Mouse (Mus musculus) right cerebral cortex, postnatal 36 days (tissue): ENCODE data around the gene Amotl1.
A peak's percentile ranks its signal among the peaks of the same experiment; 100 is the strongest.

Experiments
- DNase-seq, 2 experiments: peaks; one replicate each; pipeline ENCODE4 v3.0.0; 2022; ENCODE audit warnings: low spot score in 2 of 2, mixed read lengths in 1 of 2

The Amotl1 gene

DNA sequence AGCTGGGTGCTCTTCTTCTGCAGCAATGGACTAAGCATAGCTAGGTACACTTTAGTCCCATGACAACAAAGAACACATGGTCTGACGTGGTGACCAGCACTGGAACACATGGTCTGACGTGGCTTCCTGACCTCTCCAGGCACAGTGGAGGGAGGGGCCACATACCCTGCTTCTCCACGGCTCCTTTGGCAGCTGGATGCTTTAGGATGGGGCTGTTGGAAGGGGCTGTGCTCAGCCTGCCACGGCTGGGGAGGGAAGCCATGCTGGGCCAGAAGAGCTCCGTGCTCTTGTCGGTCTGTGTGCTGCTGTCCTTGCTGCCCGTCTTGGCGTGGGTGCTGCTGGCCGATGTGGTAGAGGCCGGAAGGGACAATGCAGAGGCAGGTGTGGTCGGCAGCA lies 96.5 kb downstream of the Amotl1 start:
- DNase-seq: no peak

DNA sequence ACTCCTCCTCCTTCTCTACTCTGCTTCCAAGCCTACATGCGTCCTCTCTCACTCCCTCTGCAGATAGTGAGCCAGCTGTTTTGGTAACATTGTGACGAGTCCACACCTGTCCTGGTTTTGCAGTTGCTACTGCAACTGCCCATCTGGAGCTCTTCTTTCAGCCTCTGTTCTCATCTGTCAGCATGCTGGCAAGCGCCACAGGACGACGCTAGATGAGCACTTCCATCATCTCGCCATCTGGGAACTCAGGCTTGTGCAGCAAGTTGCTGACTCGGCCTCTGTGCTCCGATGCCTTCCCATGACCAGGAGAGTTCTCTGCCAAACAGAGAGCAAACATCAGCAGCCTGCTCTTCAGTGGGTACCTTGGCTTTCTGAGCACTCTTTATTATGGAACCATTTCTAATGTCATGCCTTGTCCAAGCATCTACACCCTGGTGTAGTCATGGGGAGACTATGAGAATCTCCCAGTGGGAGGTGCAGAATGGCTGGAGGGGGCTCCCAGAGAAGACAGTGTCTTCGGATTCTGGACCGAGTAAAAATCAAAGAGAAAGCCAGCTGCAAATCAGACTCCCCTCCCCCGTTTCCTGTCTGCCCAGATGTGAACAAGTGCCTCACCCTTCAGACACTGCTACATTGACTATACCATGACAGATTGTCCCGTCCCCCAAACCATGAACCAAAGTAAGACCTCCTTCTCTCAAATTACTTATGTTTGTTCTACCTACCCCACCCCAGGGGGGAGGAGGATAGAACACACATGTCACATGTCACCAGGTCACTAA lies 97.1 kb downstream of the Amotl1 start:
- no peak for DNase-seq

DNA sequence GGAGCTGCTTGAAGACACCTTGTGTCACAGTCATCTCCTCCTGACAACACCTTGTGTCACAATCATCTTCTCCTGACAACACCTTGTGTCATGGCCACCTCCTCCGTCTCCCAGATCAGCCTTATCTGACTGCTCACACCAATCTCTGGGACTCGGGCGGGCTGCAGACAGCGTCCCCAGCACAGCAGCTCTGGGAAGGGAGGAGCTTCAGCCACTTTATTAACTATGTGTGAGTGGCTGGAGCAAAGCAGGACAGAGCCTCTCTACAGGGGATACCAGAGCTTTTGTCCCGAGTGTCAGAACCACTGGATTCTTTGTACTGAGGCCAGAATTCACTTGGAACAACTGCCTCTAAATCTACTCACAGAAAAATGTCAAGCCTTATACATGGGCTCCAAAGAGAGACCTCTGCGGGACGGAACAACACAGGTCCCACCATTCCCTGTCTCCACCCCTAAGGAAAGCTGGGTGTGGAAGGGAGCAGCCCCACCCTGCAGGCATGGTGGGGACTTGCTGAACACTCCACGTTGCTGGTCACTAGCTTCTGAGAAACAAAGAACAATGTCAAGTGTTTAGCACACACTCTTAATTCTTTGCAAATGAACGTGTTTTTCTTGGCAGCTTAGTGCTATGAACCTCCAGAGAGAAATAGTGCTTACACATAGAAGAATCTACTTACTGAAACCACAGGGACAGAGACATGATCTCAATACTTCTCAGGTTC lies 100.7 kb downstream of the Amotl1 start:
- DNase-seq: no peak

DNA sequence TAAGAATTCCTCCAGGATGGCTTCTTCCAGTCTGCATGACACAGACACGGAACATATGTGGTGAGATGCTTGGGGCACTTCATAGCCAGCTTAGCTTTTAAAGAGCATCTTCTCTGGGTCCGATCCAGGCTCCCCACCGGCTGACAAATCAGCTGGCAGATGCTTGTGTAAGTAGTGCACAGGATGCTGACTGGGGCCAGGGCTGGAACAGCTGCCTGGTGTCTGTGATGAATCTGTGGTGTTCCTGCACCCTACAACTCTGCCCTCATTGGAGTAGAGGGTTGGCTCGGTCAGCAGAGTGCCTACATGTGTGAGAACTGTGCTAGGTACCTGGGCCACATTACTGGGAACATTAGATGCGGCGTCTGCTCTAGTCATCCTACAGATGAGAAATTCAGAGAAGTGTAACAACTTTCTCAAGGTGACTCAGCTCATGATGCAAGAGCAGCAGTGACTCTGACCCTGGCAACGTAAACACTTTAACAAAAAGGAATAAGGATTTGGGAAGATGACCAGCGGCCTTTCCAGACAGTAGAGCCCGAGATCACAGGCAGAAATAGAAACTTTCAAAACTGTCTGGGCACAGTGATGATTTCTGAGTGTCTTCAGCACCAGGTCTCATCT lies 109.9 kb downstream of the Amotl1 start:
- DNase-seq: no peak

DNA sequence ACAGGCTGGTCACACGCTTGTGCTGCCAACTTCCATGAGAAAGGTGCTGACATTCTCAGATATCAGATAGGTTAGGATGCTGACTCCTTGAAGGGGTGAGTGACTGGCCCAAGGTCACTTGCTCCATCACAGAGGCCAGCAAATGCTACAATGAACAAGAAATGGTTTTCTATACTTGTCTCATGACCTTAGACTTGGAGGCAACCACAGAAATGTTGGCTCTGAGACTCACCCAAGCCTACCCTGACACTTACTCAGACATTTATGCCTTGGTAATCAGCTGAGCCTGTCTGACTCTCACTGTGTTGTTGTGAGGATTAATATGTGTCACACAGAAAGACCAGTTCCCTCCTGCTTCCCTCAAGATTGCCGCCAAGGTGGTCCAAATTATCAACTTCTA lies 111.2 kb downstream of the Amotl1 start:
- no peak for DNase-seq

DNA sequence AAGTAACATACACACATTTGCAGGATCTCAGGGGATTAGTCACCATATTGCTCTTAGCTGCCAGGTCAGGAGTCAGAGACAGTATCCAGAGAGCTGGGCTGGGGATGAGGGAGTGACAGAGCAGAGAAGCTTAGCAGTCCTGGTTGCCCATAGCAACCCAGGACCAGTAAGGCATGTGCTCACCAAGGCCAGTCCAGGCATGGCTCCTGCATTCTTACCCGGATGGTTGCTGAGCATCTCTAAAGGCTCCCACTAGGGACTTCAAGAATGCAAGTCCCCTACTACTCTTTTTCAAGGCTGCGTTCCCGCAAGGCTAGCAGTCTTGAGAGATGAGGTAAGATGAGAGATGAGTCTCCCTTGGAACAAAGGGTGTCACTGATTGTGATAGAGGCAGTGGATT lies 112.6 kb downstream of the Amotl1 start:
- DNase-seq: no peak

DNA sequence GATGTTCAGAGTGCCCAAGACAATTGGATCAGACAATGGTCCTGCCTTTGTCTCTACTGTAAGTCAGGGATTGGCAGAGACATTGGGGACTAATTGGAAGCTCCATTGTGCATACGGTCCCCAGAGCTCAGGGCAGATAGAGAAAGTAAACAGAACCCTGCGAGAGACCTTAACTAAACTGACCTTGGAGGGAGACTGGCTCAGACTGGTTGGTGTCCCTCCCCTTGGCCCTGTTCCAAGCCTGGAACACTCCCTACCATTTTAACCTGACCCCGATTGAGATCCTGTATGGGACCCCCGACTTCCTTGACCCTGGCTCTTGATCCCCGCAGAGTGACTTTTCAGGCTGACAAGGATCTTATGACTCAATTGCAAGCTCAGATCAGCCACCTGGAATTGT lies 114.9 kb downstream of the Amotl1 start:
- no peak for DNase-seq

DNA sequence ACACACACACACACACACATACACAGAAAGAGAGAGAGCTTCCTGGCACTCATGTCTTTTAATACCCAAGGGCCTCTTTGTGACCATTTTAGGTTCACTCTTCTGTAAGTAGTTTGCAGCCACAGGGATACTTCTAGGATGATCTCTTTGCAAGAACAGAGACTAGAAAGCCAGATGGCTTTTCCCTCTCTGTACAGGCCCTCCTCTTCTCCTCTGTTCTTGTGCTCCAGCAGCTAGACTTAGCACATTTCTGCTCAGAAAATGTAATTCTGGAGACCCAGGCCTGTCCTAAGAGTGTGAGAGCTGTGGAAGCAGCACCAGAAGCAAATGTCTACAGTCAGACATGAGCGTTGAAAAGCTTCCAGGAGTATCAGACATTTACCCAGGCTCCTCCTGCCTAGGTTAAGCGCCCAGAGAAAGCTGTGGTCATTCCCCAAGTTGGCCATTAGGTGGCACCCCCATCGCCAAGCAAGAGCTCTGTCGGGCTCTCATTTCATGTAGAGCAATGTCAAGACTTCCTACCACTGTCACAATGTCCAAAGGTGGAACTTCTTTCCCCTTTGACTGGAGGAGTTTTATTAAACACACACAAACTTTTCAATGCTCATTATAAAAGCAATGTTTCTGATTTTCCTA lies 121.3 kb downstream of the Amotl1 start:
- peak; percentile 61 to 71 for DNase-seq

DNA sequence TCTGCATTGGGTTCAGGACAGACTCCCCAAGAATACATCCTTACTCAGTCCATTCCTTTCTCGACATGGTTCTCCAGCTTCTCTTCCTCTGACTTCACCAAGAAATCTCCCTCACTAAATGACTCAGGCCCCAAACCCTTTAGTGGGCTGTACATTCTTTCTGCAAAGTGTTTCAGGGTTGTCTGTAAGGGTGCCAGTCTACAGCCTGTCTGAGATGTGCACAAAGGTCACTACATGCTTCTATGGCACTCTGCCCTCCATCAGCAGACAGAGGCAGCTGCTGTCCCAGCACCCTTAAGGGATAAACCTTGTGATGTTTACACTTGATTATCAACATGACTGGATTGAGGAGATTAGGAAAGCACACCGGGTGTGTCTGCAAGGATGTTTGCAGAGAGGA lies 123.2 kb downstream of the Amotl1 start:
- DNase-seq: no peak

DNA sequence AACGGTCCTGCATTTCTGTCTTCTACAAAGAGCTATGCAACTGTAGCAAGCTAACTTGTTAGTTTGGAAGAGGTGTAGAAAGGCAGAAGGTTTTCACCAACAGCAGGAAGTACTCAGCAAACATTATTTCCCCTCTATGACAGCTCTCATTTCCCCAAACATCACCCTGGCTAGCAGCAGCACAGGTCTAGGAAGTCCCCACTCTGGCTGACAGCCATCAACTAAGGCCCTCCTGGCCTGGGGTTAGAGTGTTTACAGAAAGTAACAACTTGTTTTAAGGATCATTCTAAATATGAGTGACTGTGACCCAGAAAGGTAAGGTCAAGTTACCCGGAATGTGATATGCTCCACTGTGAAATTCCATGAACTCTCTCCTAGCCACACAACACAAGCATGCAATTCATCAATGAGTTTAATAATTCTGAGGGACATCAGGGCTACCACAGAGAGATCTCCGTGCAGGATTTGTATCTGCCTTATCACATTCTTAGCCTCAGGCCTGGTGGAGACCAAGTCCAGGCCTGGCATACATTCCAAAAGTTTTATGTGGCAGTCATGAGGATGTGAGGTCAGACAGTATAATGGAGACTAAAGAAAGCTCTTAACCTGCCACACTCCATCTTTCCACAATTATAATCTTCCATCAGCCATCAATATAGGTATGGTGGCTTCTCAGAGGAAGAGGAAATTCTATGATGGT lies 123.7 kb downstream of the Amotl1 start:
- no peak for DNase-seq

DNA sequence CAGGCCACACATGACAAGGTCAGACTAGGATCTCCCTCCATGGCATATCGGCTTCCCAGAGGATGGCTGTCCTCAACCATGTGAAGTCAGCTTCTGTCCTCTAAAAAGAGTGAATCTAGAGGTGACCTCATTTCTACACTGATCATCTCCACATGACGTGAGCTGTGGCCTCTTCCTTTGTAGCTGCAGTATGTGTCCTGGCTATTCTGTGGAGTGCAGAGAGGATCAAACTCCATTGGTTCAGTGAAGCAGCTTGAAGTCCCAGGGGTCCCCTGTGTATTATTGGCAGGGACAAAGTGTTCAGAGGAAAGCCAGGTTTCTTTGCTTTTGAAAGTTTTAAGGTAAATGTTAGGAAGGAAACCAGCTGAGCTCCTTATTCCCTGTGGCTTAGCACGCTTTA lies 126.8 kb downstream of the Amotl1 start:
- DNase-seq: no peak

DNA sequence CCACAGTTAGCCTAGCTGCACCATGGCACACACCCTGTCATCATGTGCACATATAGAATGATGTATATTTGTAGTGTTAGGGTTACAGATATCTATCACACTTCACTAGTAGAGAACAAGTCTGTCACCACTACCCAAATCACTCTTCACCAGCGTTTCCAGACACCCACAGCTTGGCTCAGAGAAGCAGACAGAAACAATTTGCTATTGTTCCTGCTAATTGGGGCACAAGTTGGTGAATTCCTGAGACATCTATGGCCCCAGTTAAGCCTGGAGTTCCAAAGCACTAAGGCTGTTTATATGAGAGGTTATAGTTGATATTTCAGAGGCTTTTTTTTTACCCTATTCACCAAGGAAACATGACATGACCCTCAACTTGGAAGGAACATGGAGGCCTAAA lies 127.6 kb downstream of the Amotl1 start:
- DNase-seq: no peak

DNA sequence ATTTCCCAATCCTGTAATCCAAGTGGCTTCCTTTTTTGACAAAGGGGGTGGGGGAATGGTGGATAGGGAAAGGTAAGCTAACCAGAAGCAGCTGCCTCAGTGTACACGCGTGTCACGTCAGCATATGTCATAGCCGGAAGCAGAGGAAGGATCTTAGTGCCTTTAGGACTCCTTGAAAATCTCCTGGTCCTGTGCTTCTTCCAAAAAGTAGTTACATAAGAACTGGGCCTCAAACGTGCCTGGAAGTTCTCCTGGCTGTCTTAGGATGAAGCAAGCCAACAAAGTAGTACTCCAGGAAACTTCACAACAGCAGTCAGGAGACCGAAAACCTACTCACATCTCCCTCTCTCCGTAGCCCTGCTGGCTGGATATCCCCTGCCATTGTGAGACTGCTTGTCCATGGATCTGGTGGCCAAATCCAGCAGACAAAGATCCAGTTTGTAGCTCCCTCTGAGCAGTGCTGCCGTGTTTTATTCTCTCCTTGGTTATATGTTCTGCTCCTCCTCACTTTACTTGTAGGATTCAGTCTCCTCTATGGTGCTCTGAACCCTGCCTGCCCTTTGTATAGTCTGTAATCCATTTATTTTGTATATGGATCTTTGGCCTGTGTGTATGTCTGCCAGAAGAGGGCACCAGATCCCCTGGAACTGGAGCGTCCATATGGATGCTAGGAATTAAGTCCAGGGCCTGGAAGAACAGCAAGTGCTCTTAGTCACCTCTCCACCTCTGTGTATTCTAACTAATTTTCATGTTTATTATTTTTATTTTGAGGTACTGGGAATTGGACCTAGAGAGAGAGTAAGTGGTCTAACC lies 132.0 kb downstream of the Amotl1 start:
- peak in 1 of 2 experiments; percentile 10 for DNase-seq

DNA sequence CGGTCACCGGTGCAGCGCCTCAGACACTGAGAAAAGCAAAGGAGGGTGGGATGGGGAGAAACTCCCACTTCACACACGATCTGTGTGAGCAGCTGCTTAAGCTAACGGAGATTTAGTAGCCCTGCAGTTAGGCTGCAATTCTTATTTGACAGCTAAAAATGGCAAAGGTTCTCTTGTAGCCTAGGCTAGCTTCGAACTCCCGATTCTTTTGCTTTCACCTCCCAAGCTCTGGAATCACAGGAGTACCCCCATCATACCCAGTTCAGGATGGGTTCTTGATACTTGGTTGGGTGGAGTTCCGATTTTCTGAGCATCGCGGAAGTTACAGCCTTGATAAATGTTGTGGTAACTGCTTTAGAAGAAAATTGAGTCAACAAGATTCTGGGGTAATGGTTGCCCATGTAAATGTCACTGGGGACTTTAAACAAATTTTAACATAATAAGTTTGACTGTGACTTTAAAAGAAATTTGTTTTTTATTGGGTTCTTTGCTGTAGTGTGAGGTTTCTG lies 143.9 kb downstream of the Amotl1 start:
- DNase-seq: no peak

DNA sequence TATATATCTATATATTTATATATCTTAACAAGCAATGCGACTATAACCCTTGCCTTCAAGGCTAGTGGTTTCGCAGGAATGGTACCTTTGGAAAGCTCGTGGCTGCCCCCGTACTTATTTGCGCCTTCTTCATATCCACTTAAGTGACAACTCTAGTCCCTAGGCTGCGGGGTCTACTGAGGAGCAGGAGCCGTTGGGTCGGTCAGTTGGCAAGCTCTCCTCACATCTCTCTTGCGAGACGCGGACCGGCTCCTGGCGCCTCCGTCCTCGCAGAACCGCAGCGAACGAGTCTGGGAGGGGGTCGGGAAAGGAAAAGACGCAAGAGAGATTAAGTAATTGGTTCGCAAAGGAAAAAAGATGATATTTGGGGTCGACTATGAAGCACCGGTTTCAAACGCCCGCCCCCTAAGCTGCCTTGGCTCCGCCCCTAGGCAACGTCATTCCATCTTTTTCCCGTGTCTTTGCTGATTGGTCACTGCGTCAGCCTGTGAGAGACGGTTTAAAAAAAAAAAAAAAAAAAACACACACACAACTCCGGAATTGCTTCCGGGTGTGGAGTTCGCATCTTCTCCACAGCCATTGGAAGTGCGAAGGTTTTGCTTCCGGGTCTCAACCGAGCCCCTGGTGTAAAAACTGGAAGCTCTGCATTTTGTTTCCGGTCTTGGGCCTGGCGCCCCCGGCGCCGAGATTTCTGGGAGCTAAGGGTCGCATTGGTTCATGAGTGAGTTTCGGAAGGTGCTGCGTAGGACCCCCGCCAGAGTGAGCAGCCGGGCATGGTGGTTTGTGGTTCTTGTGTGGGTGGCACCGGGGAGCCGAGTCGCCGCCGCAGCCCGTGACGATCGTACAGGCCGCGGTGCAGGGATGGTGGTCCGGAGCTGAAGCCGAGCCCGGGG lies 144.6 kb downstream of the Amotl1 start, which contains the start of the genes Kdm4d and Cwc15:
TSS of gene Kdm4d (minus strand) at position 460 of the 893 bp plus-strand sequence.
TSS of gene Cwc15 (plus strand) at position 595 of the 893 bp plus-strand sequence.
- DNase-seq: peak; percentile 95 to 97

DNA sequence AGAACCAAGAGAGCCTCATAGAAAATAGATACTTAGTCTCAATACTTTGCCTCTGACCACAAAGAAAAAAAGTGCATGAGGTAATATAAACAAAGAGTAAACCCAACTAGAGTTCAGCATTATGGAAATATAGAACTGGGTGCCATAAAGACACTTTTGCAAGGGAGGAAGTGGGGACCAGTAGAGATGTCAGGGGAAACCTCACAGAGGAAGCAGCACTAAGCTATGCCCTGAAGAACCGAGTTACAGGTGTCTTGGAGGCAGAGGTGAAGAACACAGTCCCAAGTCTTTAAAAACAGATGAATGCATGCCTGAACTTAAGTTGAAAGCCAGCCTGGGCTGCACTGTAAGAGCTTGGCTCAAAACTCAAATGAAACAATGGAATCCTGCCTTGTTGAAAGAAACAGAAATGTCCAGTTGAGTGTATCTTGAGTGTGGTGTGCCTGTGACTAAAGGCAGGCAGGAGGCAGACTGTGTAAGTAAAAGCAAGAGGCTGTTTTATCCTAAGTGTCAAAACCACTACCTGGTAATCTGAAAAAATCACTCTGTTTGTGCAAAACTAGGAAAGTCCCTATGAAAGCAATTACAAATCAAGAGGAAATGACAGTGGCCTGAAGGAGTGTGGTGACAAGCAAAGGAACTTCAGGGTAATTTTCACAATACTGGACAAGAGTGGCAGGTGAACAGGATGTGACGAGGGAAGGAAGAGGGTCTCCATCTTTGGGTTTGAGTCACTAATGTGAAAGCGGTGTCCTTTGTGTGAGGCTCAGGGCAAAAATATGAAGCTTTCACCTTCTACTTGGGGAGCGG lies 145.8 kb downstream of the Amotl1 start:
- DNase-seq: no peak
